In genomic region chr7:82869231-82870147, GRCm38 (mm10) we compare ENCODE assay signal across 8 mouse cellular contexts. TPM values are rescaled to one million over a fixed set of nuclear protein-coding genes. Genes with fewer than 3 reads are reported as not detected.
DNase-seq lines count a peak whose midpoint lies in the region; ATAC-seq and TF ChIP-seq lines count a peak whose summit lies in the region.

No protein-coding gene starts in this region.

- peaks cover 34% of the 10 kb centered on the region for H3K79me2 ChIP-seq in C2C12 (ENCODE audit: control insufficient read depth, insufficient read depth)

- H3K4me2 ChIP-seq in forebrain, embryonic 13.5 days = peak overlapping the region; percentile 96
- H3K4me2 ChIP-seq in liver, postnatal 0 days (ENCODE audit: low read depth, low read length) = peak overlapping the region; percentile 87

- H3K4me1 ChIP-seq in forebrain, embryonic 13.5 days = peaks cover 29% of the 10 kb centered on the region
- peaks cover 23% of the 10 kb centered on the region for H3K4me1 ChIP-seq in liver, postnatal 0 days (ENCODE audit: insufficient read depth)

- peak overlapping the region; percentile 66 for H3ac ChIP-seq in C2C12 (ENCODE audit: control insufficient read depth, insufficient read length, low read depth)

- no peak for TF ChIP-seq EP300 in liver, postnatal 0 days (IDR thresholded peaks at IDR 0.05; ENCODE audit: low read depth)

- H3K79me3 ChIP-seq in C2C12 (ENCODE audit: low read depth) = peaks cover 22% of the 10 kb centered on the region

- H3K9me3 ChIP-seq in forebrain, embryonic 13.5 days (replicated peaks) = no peaks in the 10 kb centered on the region
- H3K9me3 ChIP-seq in liver, postnatal 0 days (ENCODE audit: low read length) = no peaks in the 10 kb centered on the region

- H3K4me3 ChIP-seq in C2C12 (ENCODE audit: insufficient read depth, poor library complexity, severe bottlenecking) = no peak overlapping the region
- peak overlapping the region; percentile 98 for H3K4me3 ChIP-seq in forebrain, embryonic 13.5 days
- H3K4me3 ChIP-seq in liver, postnatal 0 days (ENCODE audit: low read depth, low read length) = peak overlapping the region; percentile 55

- no peak for TF ChIP-seq CTCF in C2C12 (IDR thresholded peaks at IDR 0.05; ENCODE audit: control insufficient read depth, insufficient read depth, insufficient read length)
- 0 out of 2 replicates have a peak, but pooled peaks have one; percentile 3 for TF ChIP-seq CTCF in liver, postnatal 0 days (IDR thresholded peaks at IDR 0.05; ENCODE audit: low read depth)

- intact Hi-C loops in heart, postnatal 36 days (cut with DNase I) = loop anchor here (5.0 to 10.0 kb wide), 4 partner anchors 152 to 1013 kb away; partner anchors contain the start of genes Mesd, Stard5 and Tlnrd1

- peak overlapping the region; percentile 100 for H3K9ac ChIP-seq in forebrain, embryonic 13.5 days
- H3K9ac ChIP-seq in liver, postnatal 0 days (replicated peaks) = no peak overlapping the region

- 1% methylated on average over 56 of the region's 56 CpGs for WGBS in forebrain, embryonic 13.5 days
- 29% methylated on average over 56 of the region's 56 CpGs for WGBS in liver, postnatal 0 days (ENCODE audit: insufficient replicate concordance)

- peaks cover 23% of the 10 kb centered on the region for H3K36me3 ChIP-seq in C2C12 (ENCODE audit: control insufficient read depth, insufficient read depth)
- peaks cover 27% of the 10 kb centered on the region for H3K36me3 ChIP-seq in forebrain, embryonic 13.5 days (ENCODE audit: poor library complexity, severe bottlenecking)
- no peaks in the 10 kb centered on the region for H3K36me3 ChIP-seq in liver, postnatal 0 days (replicated peaks; ENCODE audit: insufficient read depth, low read length)

- DNase-seq in brain, adult 2 months (ENCODE audit: low read depth, low spot score) = peak; percentile 70
- DNase-seq in heart, postnatal 36 days = peak; percentile 16 to 20
- DNase-seq in layer of hippocampus, adult 8-10 months (ENCODE audit: low spot score in 2 of 2) = peak; percentile 26 to 29
- peak; percentile 30 for DNase-seq in liver, postnatal 0 days
- peak; percentile 10 for DNase-seq in ovary, postnatal 10 days (ENCODE audit: low spot score)
- no peak for DNase-seq in natural killer cell, adult 2 months (ENCODE audit: low spot score in 2 of 2)

- H3K27me3 ChIP-seq in C2C12 (ENCODE audit: control insufficient read depth, insufficient read depth, insufficient read length) = no peaks in the 10 kb centered on the region
- no peaks in the 10 kb centered on the region for H3K27me3 ChIP-seq in forebrain, embryonic 13.5 days
- H3K27me3 ChIP-seq in liver, postnatal 0 days (ENCODE audit: insufficient read depth, low read length) = peaks cover 43% of the 10 kb centered on the region

- no peak for ATAC-seq in forebrain, embryonic 13.5 days
- ATAC-seq in liver, postnatal 0 days = no peak

- peak overlapping the region; percentile 100 for H3K27ac ChIP-seq in forebrain, embryonic 13.5 days
- H3K27ac ChIP-seq in liver, postnatal 0 days (ENCODE audit: low read depth) = no peak overlapping the region

TF ChIP-seq in C2C12, 6 proteins besides CTCF, POLR2A, EP300 and RAD21:
- TF ChIP-seq FOSL1 (IDR thresholded peaks at IDR 0.05; ENCODE audit: insufficient read depth, low read length, poor library complexity, severe bottlenecking) (no peak), USF1 (IDR thresholded peaks at IDR 0.05; ENCODE audit: low read depth) (no peak), MAX (IDR thresholded peaks at IDR 0.05) (no peak), MYOD1 (IDR thresholded peaks at IDR 0.05; ENCODE audit: control insufficient read depth, insufficient read length, low read depth) (no peak), MYOG (IDR thresholded peaks at IDR 0.05; ENCODE audit: control insufficient read depth, extremely low read depth, insufficient read length) (no peak), CEBPB (IDR thresholded peaks at IDR 0.05; ENCODE audit: low read depth) (no peak)
TF ChIP-seq in C2C12: peak in this region for 0.

RNA-seq across cellular contexts. Expression of gene Mex3b, which starts 2.4 kb away (rescaled TPM):
- polyA plus RNA-seq in C2C12 (2012; fragmentation: generic; extraction: Trizol) = 12.5 TPM
- 42.2 and 45.8 TPM in 2 replicates for polyA plus RNA-seq in forebrain, embryonic 13.5 days (2015; fragmentation: Nextera tagmentation; extraction: Ambion mirVana)
- total RNA-seq in heart, postnatal 36 days (2021) = 1 to 10 TPM; 1.9 to 2.2 TPM
- 10 to 100 TPM; 17.1 to 19.7 (median 19.1) TPM for total RNA-seq in layer of hippocampus, adult 8-10 months (2022)
- 0.40 and 0.59 TPM in 2 replicates for polyA plus RNA-seq in liver, postnatal 0 days (2015; fragmentation: Nextera tagmentation; extraction: Ambion mirVana)

Comparison
In these comparisons a context has a peak if more than half of its experiments do, and no peak if none do; other contexts are left out.
1. DNase-seq: peak in brain, adult 2 months (single experiment), heart, postnatal 36 days (2 of 2), layer of hippocampus, adult 8-10 months (2 of 2), liver, postnatal 0 days (single experiment) and ovary, postnatal 10 days (single experiment); none in natural killer cell, adult 2 months (0 of 2).